ENCODE assay signal across 7 mouse cellular contexts in genomic region chr19:29683844-29684540, GRCm38 (mm10). TPM values are rescaled to one million over a fixed set of nuclear protein-coding genes. Genes with fewer than 3 reads are reported as not detected.
DNase-seq lines count a peak whose midpoint lies in the region; ATAC-seq lines count a peak whose summit lies in the region.

No protein-coding gene starts in this region.

- peak; percentile 91 for ATAC-seq in megakaryocyte, adult 5-6 weeks (ENCODE audit: poor library complexity, severe bottlenecking)

- H3K4me3 ChIP-seq in forebrain, embryonic 10.5 days, result no peak overlapping the region

- H3K27ac ChIP-seq in forebrain, embryonic 10.5 days, result no peak overlapping the region

- H3K36me3 ChIP-seq in forebrain, embryonic 10.5 days (replicated peaks), result no peaks in the 10 kb centered on the region

- no peaks in the 10 kb centered on the region for H3K27me3 ChIP-seq in forebrain, embryonic 10.5 days (ENCODE audit: poor library complexity, severe bottlenecking)

- peak; percentile 40 for DNase-seq in Muller cell, postnatal 12 days (ENCODE audit: inconsistent ontology term)
- peak; percentile 34 for DNase-seq in brain, embryonic 18.5 days (ENCODE audit: low read depth, low spot score)
- peak; percentile 72 for DNase-seq in forebrain, embryonic 10.5 days (ENCODE audit: extremely low spot score, low spot score)
- peak; percentile 80 for DNase-seq in heart, postnatal 4 days
- DNase-seq in layer of hippocampus, postnatal 10 days (ENCODE audit: low spot score in 2 of 2), result peak; percentile 90 to 91
- DNase-seq in right cerebral cortex, postnatal 14 days, result peak; percentile 91

- WGBS in forebrain, embryonic 10.5 days, result 56% methylated on average over 16 of the region's 16 CpGs

- H3K9me3 ChIP-seq in forebrain, embryonic 10.5 days, result peaks cover 18% of the 10 kb centered on the region; the same call in 1 of the 2 replicates

- no peaks in the 10 kb centered on the region for H3K4me1 ChIP-seq in forebrain, embryonic 10.5 days

RNA-seq across cellular contexts. Expression of gene Mlana, which starts 13.6 kb away (rescaled TPM):
- polyA plus RNA-seq in forebrain, embryonic 10.5 days (2016; fragmentation: Nextera tagmentation; extraction: Ambion mirVana), result 0.21 and 0.22 TPM in 2 replicates
- 1 to 10 TPM; 3.9 to 5.1 TPM for total RNA-seq in heart, postnatal 4 days (2021)
- under 1 TPM in 1 of 2 experiments, not detected in 1; 0.96 TPM for total RNA-seq in layer of hippocampus, postnatal 10 days (2021)
- not detected in 2 replicates for total RNA-seq in megakaryocyte, adult 5-6 weeks (2015)
- not detected in 2 replicates for total RNA-seq in megakaryocyte, adult 5-6 weeks (2017)

RNA-seq across cellular contexts. Expression of gene Ermp1, which starts 35.8 kb away (rescaled TPM):
- polyA plus RNA-seq in forebrain, embryonic 10.5 days (2016; fragmentation: Nextera tagmentation; extraction: Ambion mirVana), result 17.1 and 17.6 TPM in 2 replicates
- total RNA-seq in heart, postnatal 4 days (2021), result 10 to 100 TPM; 11.4 TPM
- total RNA-seq in layer of hippocampus, postnatal 10 days (2021), result 10 to 100 TPM; 45.5 to 52.0 TPM
- 17.5 and 18.6 TPM in 2 replicates for total RNA-seq in megakaryocyte, adult 5-6 weeks (2015)
- 24.0 and 25.9 TPM in 2 replicates for total RNA-seq in megakaryocyte, adult 5-6 weeks (2017)

Comparison
In these comparisons a context has a peak if more than half of its experiments do, and no peak if none do; other contexts are left out.
1. DNase-seq: peak in every context shown above with its lines; median percentile 91 in right cerebral cortex, postnatal 14 days; 90 in layer of hippocampus, postnatal 10 days; 80 in heart, postnatal 4 days; 72 in forebrain, embryonic 10.5 days; 40 in Muller cell, postnatal 12 days; 34 in brain, embryonic 18.5 days.